Mouse (Mus musculus) myocyte (in vitro differentiated cells): ENCODE results near the gene Ncbp1.

ENCODE experiments used
- E2F4 ChIP-seq: IDR thresholded peaks from one replicate; pipeline ENCODE4 v1.6.1; 2011; ENCODE audit warnings: mild to moderate bottlenecking, control low read depth, moderate library complexity; ENCODE audit not compliant: insufficient read depth
- POLR2A ChIP-seq: IDR thresholded peaks from one replicate; pipeline ENCODE4 v1.6.1; 2011; ENCODE audit warnings: low read depth, mild to moderate bottlenecking, control low read depth, moderate library complexity; ENCODE audit not compliant: insufficient read length
- REST ChIP-seq: IDR thresholded peaks from one replicate; pipeline ENCODE4 v1.6.1; 2011; ENCODE audit warnings: mild to moderate bottlenecking, control low read depth, moderate library complexity; ENCODE audit not compliant: insufficient read depth, insufficient read length
- TCF12 ChIP-seq: IDR thresholded peaks from one replicate; pipeline ENCODE4 v1.6.1; 2011; ENCODE audit warnings: mild to moderate bottlenecking, control low read depth; ENCODE audit not compliant: poor library complexity, insufficient read depth, severe bottlenecking

DNA sequence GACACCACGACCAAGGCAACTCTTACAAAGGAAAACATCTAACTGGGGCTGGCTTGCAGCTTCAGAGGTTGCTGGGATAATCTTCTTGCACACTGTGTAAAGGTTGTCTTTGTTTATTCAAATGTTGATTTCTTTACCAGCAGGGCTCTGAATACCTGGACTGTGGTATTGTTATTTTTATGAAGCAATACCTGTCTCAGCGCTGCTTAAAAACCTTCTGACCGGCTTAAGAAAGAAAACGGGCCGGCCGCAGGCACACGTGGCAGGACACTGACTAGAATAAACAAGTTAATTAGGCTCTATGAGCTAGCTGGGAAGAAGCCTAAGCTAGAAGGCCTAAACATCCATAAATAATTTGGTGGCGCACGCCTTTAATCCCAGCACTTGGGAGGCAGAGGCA lies 47.5 kb downstream of the Ncbp1 start:
- no peak for TF ChIP-seq POLR2A
- no peak for TF ChIP-seq TCF12
- no peak for TF ChIP-seq E2F4
- TF ChIP-seq REST: no peak
